Mouse (Mus musculus) liver, adult 2 months (tissue): Measurements from ENCODE around the gene Pde4dip. TPM values are rescaled to one million over a fixed set of nuclear protein-coding genes. Genes with fewer than 3 reads are reported as not detected.

Source experiments
- DNase-seq: peaks from one replicate; pipeline ENCODE4 v3.0.0-alpha.2; 2011; ENCODE audit warnings: low read depth, low spot score; ENCODE audit errors: extremely low read depth
- H3K27ac ChIP-seq: fragments of 200-500 bp; replicated peaks from 2 replicates; pipeline ENCODE4 v1.5.1; 2012; ENCODE audit warnings: low read depth, mild to moderate bottlenecking, control low read depth, inconsistent platforms, low read length; ENCODE audit not compliant: insufficient read depth
- H3K27me3 ChIP-seq: fragments of 200-500 bp; 2 replicates; pipeline ENCODE4 v1.6.1; 2012; ENCODE audit warnings: mild to moderate bottlenecking, moderate library complexity, low read length, inconsistent platforms; ENCODE audit not compliant: control insufficient read depth, insufficient read depth
- H3K36me3 ChIP-seq: fragments of 200-500 bp; 2 replicates; pipeline ENCODE4 v1.6.1; 2012; ENCODE audit warnings: low read length, inconsistent platforms; ENCODE audit not compliant: control insufficient read depth, insufficient read depth
- H3K4me1 ChIP-seq: fragments of 200-500 bp; 2 replicates; pipeline ENCODE4 v1.6.1; 2011; ENCODE audit warnings: low read length; ENCODE audit not compliant: control insufficient read depth, insufficient read depth
- H3K4me3 ChIP-seq: fragments of 200-500 bp; 2 replicates; pipeline ENCODE4 v1.5.1; 2011; ENCODE audit warnings: low read depth, mild to moderate bottlenecking, control low read depth, low read length, moderate library complexity; ENCODE audit not compliant: insufficient read depth
- H3K79me2 ChIP-seq: fragments of 200-500 bp; 2 replicates; pipeline ENCODE4 v1.6.1; 2012; ENCODE audit warnings: inconsistent platforms, mild to moderate bottlenecking, low read length, moderate library complexity; ENCODE audit not compliant: control insufficient read depth, insufficient read depth
- H3K9ac ChIP-seq: fragments of 200-500 bp; 2 replicates; pipeline ENCODE4 v1.6.1; 2012; ENCODE audit warnings: low read depth, mild to moderate bottlenecking, control low read depth, inconsistent platforms, low read length
- CTCF ChIP-seq: fragments of 200-500 bp; IDR thresholded peaks from 2 replicates; pipeline ENCODE4 v1.5.1; 2011; ENCODE audit warnings: low read depth, low read length, control low read depth
- POLR2A ChIP-seq: fragments of 200-500 bp; IDR thresholded peaks from 2 replicates; pipeline ENCODE4 v1.6.1; 2011; ENCODE audit warnings: low read length, control low read depth; ENCODE audit not compliant: insufficient read depth; ENCODE audit errors: extremely low read depth
- WGBS: fragments of 180-500 bp; shearing (Covaris S2); methylation state at CpG from one replicate; pipeline ENCODE4 v1.1.7; 2018; 5-methylcytosine and 5-hydroxymethylcytosine counted together
- polyA plus RNA-seq: library from polyadenylated mRNA; depleted of rRNA; stranded (reverse); fragments of >200 nt; gene quantifications from 2 replicates; pipeline ENCODE4 v1.2.3, GENCODE M21; 2012
- total RNA-seq: library from RNA; depleted of rRNA; stranded (reverse); fragments of >200 nt; gene quantifications from 2 replicates; pipeline ENCODE4 v1.2.3, GENCODE M21; 2014

Gene Pde4dip
- total and polyA plus RNA-seq, 2 experiments: 24.0 to 50.1 TPM

GRCm38 (mm10) chr3:97693806-97694205, 194.7 kb downstream of the Pde4dip start:
- Histone ChIP-seq H3K4me3 (no peak overlapping the region), H3K4me1 (no peaks in the 10 kb centered on the region), H3K9ac (no peak overlapping the region), H3K27ac (no peak overlapping the region), H3K79me2 (no peaks in the 10 kb centered on the region), H3K27me3 (no peaks in the 10 kb centered on the region), H3K36me3 (peaks cover 37% of the 10 kb centered on the region)
- WGBS: 89% methylated on average over 6 of the region's 6 CpGs
- no peak for DNase-seq
- TF ChIP-seq POLR2A (no peak), CTCF (no peak)

GRCm38 (mm10) chr3:97691443-97692017, 197.0 kb downstream of the Pde4dip start:
- Histone ChIP-seq H3K36me3 (peaks cover 29% of the 10 kb centered on the region), H3K9ac (no peak overlapping the region), H3K27me3 (no peaks in the 10 kb centered on the region), H3K4me1 (no peaks in the 10 kb centered on the region), H3K27ac (no peak overlapping the region), H3K4me3 (no peak overlapping the region), H3K79me2 (no peaks in the 10 kb centered on the region)
- DNase-seq: no peak
- TF ChIP-seq CTCF (no peak), POLR2A (no peak)
- 88% methylated on average over 12 of the region's 12 CpGs for WGBS

DNA sequence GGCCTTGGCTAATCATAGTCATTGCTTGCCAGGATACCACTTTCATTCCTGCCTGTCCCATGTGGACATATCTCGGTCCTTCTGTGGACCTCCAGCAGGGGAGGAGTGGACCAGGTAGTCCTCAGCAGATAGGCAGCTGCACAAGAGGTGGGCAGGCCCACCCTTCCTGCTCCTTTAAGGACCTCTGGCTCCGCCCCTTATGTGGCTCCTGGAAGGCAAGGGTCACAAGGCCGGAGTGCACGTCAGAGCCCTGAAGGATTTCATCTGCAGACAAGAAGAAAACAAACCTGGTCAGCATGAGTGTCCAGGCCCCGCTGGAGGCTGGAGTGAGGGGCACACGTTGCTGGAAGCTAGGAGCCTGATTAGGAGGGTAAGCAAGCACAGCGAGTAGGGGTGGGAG, 197.9 kb downstream of the Pde4dip start:
- Histone ChIP-seq H3K36me3 (peaks cover 26% of the 10 kb centered on the region), H3K9ac (no peak overlapping the region), H3K27ac (no peak overlapping the region), H3K4me1 (no peaks in the 10 kb centered on the region), H3K27me3 (no peaks in the 10 kb centered on the region), H3K4me3 (no peak overlapping the region), H3K79me2 (no peaks in the 10 kb centered on the region)
- TF ChIP-seq CTCF (no peak), POLR2A (no peak)
- 79% methylated on average over 7 of the region's 7 CpGs for WGBS
- no peak for DNase-seq

- no peak overlapping the region for H3K4me3 ChIP-seq
- DNase-seq: no peak
- TF ChIP-seq CTCF (no peak), POLR2A (no peak)
- no peak overlapping the region for H3K27ac ChIP-seq
- H3K9ac ChIP-seq: no peak overlapping the region
- H3K4me1 ChIP-seq: no peaks in the 10 kb centered on the region
- peaks cover 21% of the 10 kb centered on the region for H3K36me3 ChIP-seq
- H3K79me2 ChIP-seq: no peaks in the 10 kb centered on the region
- H3K27me3 ChIP-seq: no peaks in the 10 kb centered on the region
- 70% methylated on average over 2 of the region's 2 CpGs for WGBS
Measured at GRCm38 (mm10) chr3:97689289-97689688, 199.2 kb downstream of the Pde4dip start.

- Histone ChIP-seq H3K4me1 (peaks cover 1% of the 10 kb centered on the region), H3K4me3 (no peak overlapping the region), H3K36me3 (peaks cover 5% of the 10 kb centered on the region), H3K9ac (no peak overlapping the region), H3K79me2 (no peaks in the 10 kb centered on the region), H3K27ac (no peak overlapping the region), H3K27me3 (no peaks in the 10 kb centered on the region)
- 81% methylated on average over 4 of the region's 4 CpGs for WGBS
- no peak for TF ChIP-seq CTCF
- DNase-seq: peak; percentile 15
Measured at GRCm38 (mm10) chr3:97686372-97687117, 202.0 kb downstream of the Pde4dip start.

DNA sequence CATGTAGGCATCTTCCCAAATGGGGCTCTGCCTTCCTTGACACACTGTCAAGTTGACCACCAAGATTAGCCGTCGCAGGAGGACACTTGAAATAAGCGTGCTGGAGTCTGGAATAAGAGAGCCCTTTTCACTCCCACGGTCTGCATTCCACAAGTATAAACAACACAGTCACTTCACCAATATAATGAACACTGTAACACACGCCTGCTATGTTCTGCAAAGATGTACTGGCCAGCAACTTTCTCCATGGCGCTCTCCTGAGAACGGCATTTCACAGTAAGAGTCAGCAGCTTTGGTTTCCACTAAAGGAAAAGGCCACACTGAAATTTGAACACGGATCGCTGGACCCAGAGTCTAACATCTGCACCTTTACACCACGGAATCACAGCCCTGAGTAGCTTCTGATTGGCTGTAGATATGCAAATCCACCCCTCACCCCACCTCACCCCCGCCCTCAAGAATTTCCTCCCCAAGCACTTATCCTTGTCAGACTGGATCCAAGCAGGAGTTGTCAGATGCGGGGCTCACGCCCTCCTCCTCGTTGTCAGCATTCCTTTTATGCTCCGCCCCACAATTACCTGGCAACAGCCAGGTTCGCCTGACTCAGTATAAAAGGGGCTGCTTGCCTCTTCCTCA, 204.8 kb downstream of the Pde4dip start:
- Histone ChIP-seq H3K27me3 (no peaks in the 10 kb centered on the region), H3K4me1 (peaks cover 3% of the 10 kb centered on the region), H3K4me3 (no peak overlapping the region), H3K79me2 (no peaks in the 10 kb centered on the region), H3K36me3 (no peaks in the 10 kb centered on the region), H3K27ac (no peak overlapping the region), H3K9ac (no peak overlapping the region)
- TF ChIP-seq CTCF: no peak
- no peak for TF ChIP-seq POLR2A
- DNase-seq: peak; percentile 16
- 44% methylated on average over 16 of the region's 16 CpGs for WGBS
